Mouse (Mus musculus) E14TG2a.4 (cell line): ENCODE measurements around the gene Klf13.

Experiments used
- CTCF ChIP-seq: conservative IDR thresholded peaks from 2 replicates; pipeline ENCODE4 v1.5.1; 2014; ENCODE audit warnings: low read length
- NANOG ChIP-seq: IDR thresholded peaks from 2 replicates; pipeline ENCODE4 v1.6.1; 2014; ENCODE audit warnings: borderline replicate concordance, low read length, mixed read lengths
- POU5F1 ChIP-seq: IDR thresholded peaks from 2 replicates; pipeline ENCODE4 v1.6.1; 2014; ENCODE audit warnings: low read length, borderline replicate concordance

DNA sequence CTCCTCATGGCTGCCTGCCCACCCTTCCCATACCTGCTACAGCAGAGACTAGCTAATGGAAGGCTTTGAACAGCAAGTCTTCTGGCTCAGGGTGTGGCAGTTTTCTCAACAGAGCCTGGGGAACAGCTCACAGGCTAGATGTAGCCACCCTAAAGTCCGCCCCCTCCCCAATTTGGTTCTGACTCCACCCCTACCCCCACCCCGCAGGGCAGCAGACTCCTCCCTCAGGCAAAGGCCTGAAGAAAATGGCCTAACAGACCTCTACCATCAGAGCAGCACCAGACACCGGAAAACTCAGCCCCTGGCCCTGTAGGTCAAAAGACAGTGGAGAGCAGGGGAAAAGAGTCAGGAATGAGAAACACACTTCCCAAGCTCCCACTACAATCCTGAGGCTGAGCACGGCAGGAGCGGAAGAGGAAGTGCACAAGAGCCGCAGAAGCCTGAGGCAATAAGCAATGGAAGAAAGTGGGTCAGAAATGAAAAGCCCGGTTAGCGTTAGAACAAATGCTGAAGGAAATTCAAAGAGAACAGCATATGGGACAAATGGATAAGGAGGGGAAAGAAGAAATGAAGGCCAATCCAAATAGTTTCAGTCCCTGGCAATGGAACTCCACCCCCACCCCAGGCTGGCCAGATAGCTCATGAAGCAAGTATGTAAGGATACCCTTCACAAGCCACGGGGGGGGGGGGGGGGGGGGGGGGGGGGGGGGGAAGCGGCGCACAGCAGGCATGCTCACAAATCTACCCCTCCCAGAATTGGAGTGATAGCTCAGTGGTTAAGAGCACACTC is 30.0 kb downstream of the Klf13 start:
- TF ChIP-seq CTCF, result no peak
- TF ChIP-seq POU5F1, result no peak
- no peak for TF ChIP-seq NANOG
